In the genomic region with DNA sequence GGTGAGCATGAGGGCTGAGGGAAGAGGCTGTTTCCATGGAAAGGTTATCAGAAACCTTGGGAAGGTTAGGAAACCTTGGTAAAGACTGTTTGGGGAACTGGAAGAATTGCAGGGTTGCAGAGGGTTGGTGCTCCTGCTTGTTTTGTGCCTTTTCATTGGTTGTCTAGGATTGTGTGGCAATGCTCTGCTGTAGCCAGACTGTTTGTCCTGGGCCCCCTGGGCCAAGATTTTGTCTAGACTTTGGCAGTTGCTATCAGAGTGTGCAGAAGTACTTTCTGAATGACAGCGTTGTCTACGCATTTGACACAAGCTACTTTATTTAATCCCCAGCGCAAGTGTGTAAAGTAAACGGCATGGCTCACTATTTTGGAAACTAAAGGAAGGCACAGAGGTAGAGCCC, we compare ENCODE assay signal across 18 mouse cellular contexts. TPM values are rescaled to one million over a fixed set of nuclear protein-coding genes. Genes with fewer than 3 reads are reported as not detected.
DNase-seq lines count a peak whose midpoint lies in the region; ATAC-seq and TF ChIP-seq lines count a peak whose summit lies in the region.
"Had no signal": no experiment of that assay in that cellular context is flagged by ENCODE, and none has a peak within 500 bp of the region (broad histone marks: within the 10 kb centered on the region; RNA-seq: fewer than 3 reads in every experiment).

No protein-coding gene starts in this region.

- H3K36me3 ChIP-seq in heart, embryonic 15.5 days, result no peaks in the 10 kb centered on the region
- no peaks in the 10 kb centered on the region for H3K36me3 ChIP-seq in intestine, embryonic 16.5 days (ENCODE audit: control insufficient read depth, insufficient read depth, low read length)
- no peaks in the 10 kb centered on the region for H3K36me3 ChIP-seq in liver, embryonic 11.5 days (ENCODE audit: control insufficient read depth, insufficient read depth, low read length)
- H3K36me3 ChIP-seq: embryonic facial prominence, embryonic 15.5 days; hindbrain, embryonic 13.5 days; lung, embryonic 15.5 days; midbrain, embryonic 13.5 days had no signal

- no peaks in the 10 kb centered on the region for H3K27me3 ChIP-seq in heart, embryonic 15.5 days
- no peaks in the 10 kb centered on the region for H3K27me3 ChIP-seq in intestine, embryonic 16.5 days (replicated peaks; ENCODE audit: control insufficient read depth, insufficient read depth, low read length)
- H3K27me3 ChIP-seq in liver, embryonic 11.5 days (replicated peaks; ENCODE audit: control insufficient read depth, insufficient read depth, low read length), result no peaks in the 10 kb centered on the region
- H3K27me3 ChIP-seq: embryonic facial prominence, embryonic 15.5 days; hindbrain, embryonic 13.5 days; lung, embryonic 15.5 days had no signal

- no peak overlapping the region for H3K9ac ChIP-seq in heart, embryonic 15.5 days
- no peak overlapping the region for H3K9ac ChIP-seq in intestine, embryonic 16.5 days (ENCODE audit: low read depth, low read length)
- no peak overlapping the region for H3K9ac ChIP-seq in liver, embryonic 11.5 days (ENCODE audit: low read depth, low read length)
- H3K9ac ChIP-seq: embryonic facial prominence, embryonic 15.5 days; hindbrain, embryonic 13.5 days; lung, embryonic 15.5 days; midbrain, embryonic 13.5 days had no signal

- peaks cover 52% of the 10 kb centered on the region for H3K4me1 ChIP-seq in heart, embryonic 15.5 days (replicated peaks)
- H3K4me1 ChIP-seq in intestine, embryonic 16.5 days (ENCODE audit: control insufficient read depth, insufficient read depth, low read length), result peaks cover 39% of the 10 kb centered on the region
- H3K4me1 ChIP-seq in liver, embryonic 11.5 days (replicated peaks; ENCODE audit: control insufficient read depth, insufficient read depth, low read length), result peaks cover 48% of the 10 kb centered on the region
- peaks cover 15% of the 10 kb centered on the region for H3K4me1 ChIP-seq in olfactory bulb, adult 2 months (ENCODE audit: control insufficient read depth, insufficient read depth, low read length)
- H3K4me1 ChIP-seq: lung, embryonic 15.5 days had no signal

- WGBS in heart, embryonic 15.5 days, result 41% methylated on average over 4 of the region's 4 CpGs
- 62% methylated on average over 4 of the region's 4 CpGs for WGBS in intestine, embryonic 16.5 days
- WGBS in liver, embryonic 11.5 days, result 47% methylated on average over 4 of the region's 4 CpGs
- WGBS in olfactory bulb, adult 2 months, result 78% methylated on average over 4 of the region's 4 CpGs

- DNase-seq in heart, adult 8-10 months (ENCODE audit: low spot score), result no peak
- DNase-seq in liver, embryonic 11.5 days (ENCODE audit: low spot score), result no peak
- no peak for DNase-seq in left cerebral cortex, postnatal 25 days (ENCODE audit: low spot score in 2 of 2)
- no peak for DNase-seq in thymus, postnatal 4 days
- DNase-seq: cerebellum, postnatal 14 days; embryo, embryonic 11 days; kidney, adult 11 months; kidney, postnatal 10 days; right cerebral cortex, postnatal 25 days had no signal

- no peak for TF ChIP-seq CTCF in olfactory bulb, adult 2 months (IDR thresholded peaks at IDR 0.05; ENCODE audit: insufficient read depth, low read depth, low read length)

- no peaks in the 10 kb centered on the region for H3K9me3 ChIP-seq in heart, embryonic 15.5 days (replicated peaks)
- no peaks in the 10 kb centered on the region for H3K9me3 ChIP-seq in intestine, embryonic 16.5 days (ENCODE audit: control insufficient read depth, low read length)
- H3K9me3 ChIP-seq in liver, embryonic 11.5 days (ENCODE audit: control insufficient read depth, low read length), result no peaks in the 10 kb centered on the region
- H3K9me3 ChIP-seq: embryonic facial prominence, embryonic 15.5 days; hindbrain, embryonic 13.5 days; lung, embryonic 15.5 days; midbrain, embryonic 13.5 days had no signal

- H3K4me3 ChIP-seq in heart, embryonic 15.5 days, result no peak overlapping the region
- H3K4me3 ChIP-seq in intestine, embryonic 16.5 days (ENCODE audit: low read length), result no peak overlapping the region
- no peak overlapping the region for H3K4me3 ChIP-seq in liver, embryonic 11.5 days (ENCODE audit: low read depth, low read length)
- no peak overlapping the region for H3K4me3 ChIP-seq in olfactory bulb, adult 2 months (ENCODE audit: insufficient read depth, low read depth, low read length)
- H3K4me3 ChIP-seq: embryonic facial prominence, embryonic 15.5 days; hindbrain, embryonic 13.5 days; left cerebral cortex, adult 2 months; lung, embryonic 15.5 days; midbrain, embryonic 13.5 days had no signal

- TF ChIP-seq POLR2A in olfactory bulb, adult 2 months (IDR thresholded peaks at IDR 0.05; ENCODE audit: insufficient read depth, low read depth, low read length), result no peak

- peak overlapping the region; percentile 28 for H3K27ac ChIP-seq in heart, embryonic 15.5 days
- no peak overlapping the region for H3K27ac ChIP-seq in intestine, embryonic 16.5 days (ENCODE audit: low read length)
- H3K27ac ChIP-seq in liver, embryonic 11.5 days (ENCODE audit: low read depth, low read length), result no peak overlapping the region; the same call in 1 of the 2 replicates
- H3K27ac ChIP-seq in olfactory bulb, adult 2 months (ENCODE audit: insufficient read depth, low read depth, low read length), result peak overlapping the region; percentile 51
- H3K27ac ChIP-seq: embryonic facial prominence, embryonic 15.5 days; left cerebral cortex, adult 2 months; lung, embryonic 15.5 days; macrophage; midbrain, embryonic 13.5 days had no signal

- no peak for ATAC-seq in heart, embryonic 15.5 days (replicated peaks; ENCODE audit: insufficient number of reproducible peaks, insufficient read depth, low FRiP score, low read depth)
- ATAC-seq in intestine, embryonic 16.5 days, result peak; percentile 44; the same call in 1 of the 2 replicates
- peak; percentile 83 for ATAC-seq in liver, embryonic 11.5 days (replicated peaks; ENCODE audit: low FRiP score)
- ATAC-seq: midbrain, embryonic 13.5 days had no signal

- no peak overlapping the region for H3K4me2 ChIP-seq in heart, embryonic 15.5 days
- no peak overlapping the region for H3K4me2 ChIP-seq in intestine, embryonic 16.5 days (ENCODE audit: low read depth, low read length)
- H3K4me2 ChIP-seq in liver, embryonic 11.5 days, result peak overlapping the region; percentile 43
- H3K4me2 ChIP-seq: embryonic facial prominence, embryonic 15.5 days; hindbrain, embryonic 13.5 days; lung, embryonic 15.5 days; midbrain, embryonic 13.5 days had no signal

- intact Hi-C loops in left cerebral cortex, postnatal 25 days (cut with DNase I), result no loop called here

RNA-seq across cellular contexts. Expression of a gene that starts 33.6 kb away (rescaled TPM):
- 10.7 and 11.3 TPM in 2 replicates for polyA plus RNA-seq in heart, embryonic 15.5 days (2015; fragmentation: Nextera tagmentation; extraction: Ambion mirVana)
- total RNA-seq in heart, adult 8-10 months (2022), result 10 to 100 TPM; 21.8 to 23.5 (median 22.8) TPM
- polyA plus RNA-seq in intestine, embryonic 16.5 days (2015; fragmentation: Nextera tagmentation; extraction: Ambion mirVana), result 18.9 and 19.0 TPM in 2 replicates
- 9.5 and 10.0 TPM in 2 replicates for polyA plus RNA-seq in liver, embryonic 11.5 days (2014; fragmentation: Nextera tagmentation; extraction: Ambion mirVana)
- polyA plus RNA-seq in olfactory bulb, adult 2 months (2012; ENCODE audit: insufficient read depth, insufficient read length, low replicate concordance, missing spikeins), result not detected in 2 replicates
- 10 to 100 TPM; 24.3 to 27.4 TPM for total RNA-seq in left cerebral cortex, postnatal 25 days (2021)

Comparison
In these comparisons a context has a peak if more than half of its experiments do, and no peak if none do; other contexts are left out.
1. H3K27ac ChIP-seq: peak in heart, embryonic 15.5 days (single experiment) and olfactory bulb, adult 2 months (single experiment); none in intestine, embryonic 16.5 days (single experiment) and liver, embryonic 11.5 days (single experiment).